Mouse (Mus musculus): Measurements from ENCODE around the gene 2210016L21Rik. TPM values are rescaled to one million over a fixed set of nuclear protein-coding genes. Genes with fewer than 3 reads are reported as not detected.
"Not testable (repeated sequence)": the region's sequence is repeated elsewhere in the genome, so short reads cannot be mapped to it uniquely, and the experiment has no call there.

The 2210016L21Rik gene
- polyA plus RNA-seq, 1 experiment from 2014 or later = 139 TPM

GRCm38 (mm10) chr5:114915854-114916253 lies 26.1 kb upstream of the 2210016L21Rik start:
- Histone ChIP-seq H3K9me3 (ENCODE audit: control insufficient read depth, low read length) (no peaks in the 10 kb centered on the region), H3K9ac (replicated peaks; ENCODE audit: low read depth, low read length) (no peak overlapping the region), H3K27ac (ENCODE audit: low read depth, low read length) (no peak overlapping the region), H3K4me1 (ENCODE audit: control insufficient read depth, insufficient read depth, low read length) (no peaks in the 10 kb centered on the region), H3K4me2 (ENCODE audit: low read depth, low read length) (no peak overlapping the region), H3K4me3 (ENCODE audit: low read depth, low read length) (no peak overlapping the region), H3K27me3 (ENCODE audit: control insufficient read depth, insufficient read depth, low read length) (no peaks in the 10 kb centered on the region), H3K36me3 (ENCODE audit: control insufficient read depth, insufficient read depth, low read length) (no peaks in the 10 kb centered on the region)
- no peak for ATAC-seq (ENCODE audit: low read depth)
- WGBS = 83% methylated on average over 5 of the region's 5 CpGs

- Histone ChIP-seq H3K27me3 (ENCODE audit: control insufficient read depth, insufficient read depth, low read length) (no peaks in the 10 kb centered on the region), H3K9ac (replicated peaks; ENCODE audit: low read depth, low read length) (no peak overlapping the region), H3K27ac (ENCODE audit: low read depth, low read length) (no peak overlapping the region), H3K4me3 (ENCODE audit: low read depth, low read length) (no peak overlapping the region), H3K4me1 (ENCODE audit: control insufficient read depth, insufficient read depth, low read length) (no peaks in the 10 kb centered on the region), H3K9me3 (ENCODE audit: control insufficient read depth, low read length) (no peaks in the 10 kb centered on the region), H3K36me3 (ENCODE audit: control insufficient read depth, insufficient read depth, low read length) (no peaks in the 10 kb centered on the region), H3K4me2 (ENCODE audit: low read depth, low read length) (no peak overlapping the region)
- WGBS = 90% methylated on average over 4 of the region's 4 CpGs
- no peak for ATAC-seq (ENCODE audit: low read depth)
Observed at GRCm38 (mm10) chr5:114916777-114917176, 25.2 kb upstream of the 2210016L21Rik start.

DNA sequence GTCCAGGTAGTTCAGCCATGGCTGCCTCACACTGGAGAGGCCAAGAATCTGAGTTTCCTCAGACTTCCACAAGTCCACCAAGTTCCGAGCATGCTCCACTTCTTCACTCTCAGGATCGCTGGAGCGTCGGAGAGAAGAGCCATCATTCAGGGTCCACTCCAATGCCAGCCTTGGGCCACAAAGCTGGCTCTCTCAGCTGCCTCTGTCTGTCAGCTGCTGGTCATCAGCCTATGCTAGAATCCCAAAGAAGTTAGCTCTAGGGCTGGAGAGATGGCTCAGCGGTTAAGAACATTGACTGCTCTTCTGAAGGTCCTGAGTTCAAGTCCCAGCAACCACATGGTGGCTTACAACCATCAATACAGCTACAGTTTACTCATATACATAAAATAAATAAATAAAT lies 24.6 kb upstream of the 2210016L21Rik start:
- not testable (repeated sequence) for H3K9ac ChIP-seq (replicated peaks; ENCODE audit: low read depth, low read length); H3K27me3 ChIP-seq (ENCODE audit: control insufficient read depth, insufficient read depth, low read length); H3K9me3 ChIP-seq (ENCODE audit: control insufficient read depth, low read length); H3K4me2 ChIP-seq (ENCODE audit: low read depth, low read length); H3K4me1 ChIP-seq (ENCODE audit: control insufficient read depth, insufficient read depth, low read length); H3K36me3 ChIP-seq (ENCODE audit: control insufficient read depth, insufficient read depth, low read length); ATAC-seq (ENCODE audit: low read depth); H3K27ac ChIP-seq (ENCODE audit: low read depth, low read length); H3K4me3 ChIP-seq (ENCODE audit: low read depth, low read length)
- 96% methylated on average over 5 of the region's 5 CpGs for WGBS

- Histone ChIP-seq H3K4me1 (ENCODE audit: control insufficient read depth, insufficient read depth, low read length) (no peaks in the 10 kb centered on the region), H3K4me3 (ENCODE audit: low read depth, low read length) (no peak overlapping the region), H3K9ac (replicated peaks; ENCODE audit: low read depth, low read length) (no peak overlapping the region), H3K27ac (ENCODE audit: low read depth, low read length) (no peak overlapping the region), H3K9me3 (ENCODE audit: control insufficient read depth, low read length) (no peaks in the 10 kb centered on the region), H3K36me3 (ENCODE audit: control insufficient read depth, insufficient read depth, low read length) (no peaks in the 10 kb centered on the region), H3K27me3 (ENCODE audit: control insufficient read depth, insufficient read depth, low read length) (no peaks in the 10 kb centered on the region), H3K4me2 (ENCODE audit: low read depth, low read length) (no peak overlapping the region)
- ATAC-seq (ENCODE audit: low read depth) = no peak
- WGBS = 80% methylated on average over 19 of the region's 19 CpGs
Observed at GRCm38 (mm10) chr5:114921551-114922365, 20.2 kb upstream of the 2210016L21Rik start.

GRCm38 (mm10) chr5:114922366-114922731 lies 19.6 kb upstream of the 2210016L21Rik start:
- Histone ChIP-seq H3K4me2 (ENCODE audit: low read depth, low read length) (no peak overlapping the region), H3K36me3 (ENCODE audit: control insufficient read depth, insufficient read depth, low read length) (no peaks in the 10 kb centered on the region), H3K27ac (ENCODE audit: low read depth, low read length) (no peak overlapping the region), H3K9ac (replicated peaks; ENCODE audit: low read depth, low read length) (no peak overlapping the region), H3K4me1 (ENCODE audit: control insufficient read depth, insufficient read depth, low read length) (no peaks in the 10 kb centered on the region), H3K27me3 (ENCODE audit: control insufficient read depth, insufficient read depth, low read length) (no peaks in the 10 kb centered on the region), H3K9me3 (ENCODE audit: control insufficient read depth, low read length) (no peaks in the 10 kb centered on the region), H3K4me3 (ENCODE audit: low read depth, low read length) (no peak overlapping the region)
- 65% methylated on average over 10 of the region's 10 CpGs for WGBS
- ATAC-seq (ENCODE audit: low read depth) = no peak

GRCm38 (mm10) chr5:114922998-114923473 lies 18.9 kb upstream of the 2210016L21Rik start, which contains the start of gene Oasl1:
Gene Oasl1, plus strand, starts transcription at chr5:114923240.
- H3K4me2 ChIP-seq (ENCODE audit: low read depth, low read length) = peak within 1 kb of the TSS; percentile 9; the same call in 1 of the 2 replicates
- WGBS = 35% methylated on average over 15 of the region's 15 CpGs
- no peaks in the 10 kb centered on the region for H3K27me3 ChIP-seq (ENCODE audit: control insufficient read depth, insufficient read depth, low read length)
- no peak within 1 kb of the TSS for H3K27ac ChIP-seq (ENCODE audit: low read depth, low read length)
- H3K4me1 ChIP-seq (ENCODE audit: control insufficient read depth, insufficient read depth, low read length) = no peaks in the 10 kb centered on the region
- no peak for ATAC-seq (ENCODE audit: low read depth)
- H3K9ac ChIP-seq (replicated peaks; ENCODE audit: low read depth, low read length) = no peak within 1 kb of the TSS
- no peaks in the 10 kb centered on the region for H3K36me3 ChIP-seq (ENCODE audit: control insufficient read depth, insufficient read depth, low read length)
- no peaks in the 10 kb centered on the region for H3K9me3 ChIP-seq (ENCODE audit: control insufficient read depth, low read length)
- H3K4me3 ChIP-seq (ENCODE audit: low read depth, low read length) = no peak within 1 kb of the TSS

DNA sequence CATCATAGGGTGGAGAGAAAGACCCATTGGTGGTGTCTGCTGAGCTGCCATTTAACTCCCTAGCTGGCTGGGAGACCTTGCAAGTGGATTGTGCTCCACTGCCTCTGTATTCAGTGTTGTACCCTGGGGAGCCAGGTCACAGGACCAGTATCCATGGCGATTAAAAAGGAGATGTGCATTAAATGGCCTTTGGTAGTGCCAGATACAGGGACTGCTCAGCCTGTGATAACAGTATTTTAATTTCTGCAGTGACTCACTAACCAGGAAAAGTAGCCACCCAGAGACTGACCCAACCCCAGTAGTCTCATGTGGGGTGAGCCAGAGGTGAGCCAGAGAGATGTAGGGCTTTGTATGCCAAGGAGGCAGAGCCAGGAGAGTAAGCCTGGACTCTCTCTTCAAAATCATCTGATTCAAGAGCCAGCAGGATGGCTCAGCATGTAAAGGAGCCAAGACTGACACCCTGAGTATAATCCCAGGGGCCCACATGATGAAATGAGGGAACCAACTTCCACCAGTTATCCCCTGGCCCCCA lies 15.7 kb upstream of the 2210016L21Rik start:
- no peak for ATAC-seq (ENCODE audit: low read depth)
- Histone ChIP-seq H3K9ac (replicated peaks; ENCODE audit: low read depth, low read length) (no peak overlapping the region), H3K27ac (ENCODE audit: low read depth, low read length) (no peak overlapping the region), H3K4me1 (ENCODE audit: control insufficient read depth, insufficient read depth, low read length) (no peaks in the 10 kb centered on the region), H3K9me3 (ENCODE audit: control insufficient read depth, low read length) (no peaks in the 10 kb centered on the region), H3K36me3 (ENCODE audit: control insufficient read depth, insufficient read depth, low read length) (no peaks in the 10 kb centered on the region), H3K4me3 (ENCODE audit: low read depth, low read length) (no peak overlapping the region), H3K4me2 (ENCODE audit: low read depth, low read length) (no peak overlapping the region), H3K27me3 (ENCODE audit: control insufficient read depth, insufficient read depth, low read length) (no peaks in the 10 kb centered on the region)
- 58% methylated on average over 1 of the region's 1 CpGs for WGBS

GRCm38 (mm10) chr5:114926753-114927152 lies 15.2 kb upstream of the 2210016L21Rik start:
- H3K27me3 ChIP-seq (ENCODE audit: control insufficient read depth, insufficient read depth, low read length) = no peaks in the 10 kb centered on the region
- H3K4me3 ChIP-seq (ENCODE audit: low read depth, low read length) = no peak overlapping the region
- no peak overlapping the region for H3K27ac ChIP-seq (ENCODE audit: low read depth, low read length)
- no peak overlapping the region for H3K4me2 ChIP-seq (ENCODE audit: low read depth, low read length)
- ATAC-seq (ENCODE audit: low read depth) = no peak
- H3K9ac ChIP-seq (replicated peaks; ENCODE audit: low read depth, low read length) = no peak overlapping the region
- H3K4me1 ChIP-seq (ENCODE audit: control insufficient read depth, insufficient read depth, low read length) = no peaks in the 10 kb centered on the region
- WGBS = 92% methylated on average over 9 of the region's 9 CpGs
- no peaks in the 10 kb centered on the region for H3K36me3 ChIP-seq (ENCODE audit: control insufficient read depth, insufficient read depth, low read length)
- H3K9me3 ChIP-seq (ENCODE audit: control insufficient read depth, low read length) = no peaks in the 10 kb centered on the region

GRCm38 (mm10) chr5:114931626-114932025 lies 10.3 kb upstream of the 2210016L21Rik start:
- Histone ChIP-seq H3K4me2 (ENCODE audit: low read depth, low read length) (no peak overlapping the region), H3K27me3 (ENCODE audit: control insufficient read depth, insufficient read depth, low read length) (no peaks in the 10 kb centered on the region), H3K4me1 (ENCODE audit: control insufficient read depth, insufficient read depth, low read length) (0 out of 2 replicates have a peak, but pooled peaks cover 4% of the 10 kb centered on the region), H3K27ac (ENCODE audit: low read depth, low read length) (no peak overlapping the region), H3K9me3 (ENCODE audit: control insufficient read depth, low read length) (no peaks in the 10 kb centered on the region), H3K4me3 (ENCODE audit: low read depth, low read length) (no peak overlapping the region), H3K9ac (replicated peaks; ENCODE audit: low read depth, low read length) (no peak overlapping the region), H3K36me3 (ENCODE audit: control insufficient read depth, insufficient read depth, low read length) (no peaks in the 10 kb centered on the region)
- WGBS = 63% methylated on average over 5 of the region's 5 CpGs
- ATAC-seq (ENCODE audit: low read depth) = no peak

Measured in neural tube, embryonic 14.5 days (tissue).